Mouse (Mus musculus) lung, postnatal 36 days (tissue): ENCODE data around the gene Gfra4.

Experiments
- DNase-seq: peaks from one replicate; pipeline ENCODE4 v3.0.0; 2022; ENCODE audit warnings: mixed read lengths

The Gfra4 gene

GRCm38 (mm10) chr2:131042988-131043387, at the start of gene Gfra4:
Gene Gfra4 (minus strand): TSS chr2:131043088.
- no peak for DNase-seq

DNA sequence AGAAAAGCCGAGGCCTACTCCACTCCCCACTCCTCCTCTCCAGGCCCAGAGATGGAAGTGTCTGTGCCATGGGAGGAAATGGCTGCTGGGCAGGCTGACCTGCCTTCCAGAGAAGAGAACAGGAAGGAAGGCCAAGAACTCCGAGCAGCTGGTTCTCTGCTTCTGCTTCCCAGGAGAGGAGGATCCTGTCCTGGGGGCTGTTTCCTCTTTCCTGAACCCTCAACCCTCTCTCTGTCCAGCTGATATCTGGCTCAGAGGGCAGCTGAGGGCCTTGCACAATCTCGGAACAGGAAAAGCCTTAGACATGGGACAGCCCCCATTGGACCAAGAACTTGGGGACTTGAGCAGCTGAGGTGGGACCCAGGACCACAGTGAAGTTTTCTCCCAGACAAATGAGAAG, 48.0 kb upstream of the Gfra4 start:
- DNase-seq = peak; percentile 56

DNA sequence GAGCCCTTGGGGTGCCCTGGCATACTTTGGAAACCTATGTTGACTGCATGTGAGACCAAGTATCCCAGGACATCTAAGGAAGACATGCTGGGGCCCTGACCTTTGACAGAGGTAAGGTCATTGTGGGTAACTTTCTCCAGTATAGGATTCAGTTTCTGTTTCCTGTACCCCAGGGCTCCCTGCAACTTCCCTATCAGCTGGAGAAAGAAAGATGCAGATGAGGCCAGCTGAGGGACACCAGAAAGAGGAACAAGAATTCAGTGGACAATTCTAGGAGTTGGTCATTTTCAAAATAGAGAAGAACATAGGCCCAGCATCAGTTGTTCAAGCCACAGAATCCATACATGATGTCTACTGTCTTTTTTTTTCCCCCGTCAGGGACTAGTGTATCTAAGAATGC, 46.7 kb upstream of the Gfra4 start:
- DNase-seq = peak; percentile 41

DNA sequence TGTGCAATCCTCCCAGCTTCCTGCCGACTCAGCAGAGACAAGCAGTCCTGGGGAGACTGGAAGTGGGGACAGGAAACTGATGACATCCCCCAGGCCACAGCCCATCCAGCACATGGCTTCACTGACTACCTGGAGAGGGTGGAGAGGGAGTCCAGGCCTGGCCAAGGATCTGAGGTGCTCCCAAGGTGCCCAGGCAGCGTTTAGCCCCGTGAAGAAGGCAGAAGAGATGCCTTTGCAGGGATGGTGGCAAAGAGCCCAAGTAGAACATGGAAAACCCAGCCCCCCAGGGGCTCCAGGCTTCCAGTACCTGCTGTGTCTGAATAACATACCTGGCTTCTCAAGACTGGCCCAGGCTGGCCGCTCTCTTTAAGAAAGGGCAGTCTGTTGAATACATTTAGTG, 45.7 kb upstream of the Gfra4 start:
- DNase-seq = no peak

DNA sequence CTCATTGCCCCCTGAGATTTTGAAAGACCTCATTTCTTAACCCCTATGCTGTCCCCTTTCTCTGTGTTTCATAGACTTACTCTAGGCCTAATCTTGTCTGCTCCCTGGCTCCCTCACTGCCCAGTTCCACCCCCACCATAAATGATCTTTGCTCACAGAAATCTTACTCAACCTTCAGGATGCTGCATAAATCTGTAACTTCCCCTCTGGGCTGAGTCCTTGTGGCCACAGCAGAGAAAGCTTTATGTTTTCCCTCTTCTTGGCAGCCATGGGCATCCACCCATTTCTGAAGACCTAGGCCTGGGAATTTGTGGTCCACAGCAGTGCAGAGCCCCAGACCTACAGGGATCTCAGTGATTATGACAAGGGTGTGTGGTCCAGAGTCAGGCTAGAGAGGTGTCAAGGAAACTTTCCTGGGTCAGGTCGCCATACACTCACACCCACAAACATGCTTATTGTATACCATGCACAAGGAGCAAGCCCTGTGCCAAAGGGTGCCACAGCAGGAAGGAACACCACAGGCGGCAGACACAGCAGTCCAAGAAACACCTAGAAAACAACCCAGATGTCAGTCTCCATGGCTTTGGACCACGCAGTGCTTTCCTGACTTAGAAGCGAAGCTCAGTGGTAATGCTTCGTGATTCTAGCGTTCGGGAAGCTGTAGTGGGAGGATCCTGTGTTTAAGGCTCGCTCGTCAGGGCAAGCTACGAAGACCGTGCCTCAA, 43.9 kb upstream of the Gfra4 start, which contains the start of gene Siglec1:
Gene Siglec1, minus strand, starts transcription at position 99 of the 724 bp plus-strand sequence.
- DNase-seq = peak; percentile 24

GRCm38 (mm10) chr2:131084206-131084605, 41.3 kb upstream of the Gfra4 start:
- DNase-seq = no peak

GRCm38 (mm10) chr2:131080507-131080906, 37.6 kb upstream of the Gfra4 start:
- DNase-seq = no peak

- DNase-seq = no peak
These were observed 29.6 kb upstream of the Gfra4 start for GRCm38 (mm10) chr2:131072536-131072935.

DNA sequence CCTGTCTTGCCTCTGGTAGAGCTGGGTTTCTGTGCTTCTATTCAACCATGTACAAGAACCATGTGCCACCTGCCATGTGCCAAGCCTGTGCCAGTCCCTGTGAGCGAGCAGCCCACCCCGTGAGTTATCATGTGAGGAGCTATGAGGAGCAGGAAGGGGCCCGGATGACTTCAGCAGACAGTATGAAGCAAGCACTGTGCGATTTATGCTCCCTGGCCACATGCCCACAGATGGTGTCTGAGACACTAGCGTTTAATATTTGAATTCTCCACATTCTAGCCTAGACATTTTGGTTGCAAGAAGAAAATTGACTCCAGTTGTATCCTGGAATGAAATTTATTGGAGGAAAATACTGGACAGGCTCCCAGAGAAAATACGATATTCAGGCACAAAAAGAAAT, 24.6 kb upstream of the Gfra4 start:
- DNase-seq = no peak

DNA sequence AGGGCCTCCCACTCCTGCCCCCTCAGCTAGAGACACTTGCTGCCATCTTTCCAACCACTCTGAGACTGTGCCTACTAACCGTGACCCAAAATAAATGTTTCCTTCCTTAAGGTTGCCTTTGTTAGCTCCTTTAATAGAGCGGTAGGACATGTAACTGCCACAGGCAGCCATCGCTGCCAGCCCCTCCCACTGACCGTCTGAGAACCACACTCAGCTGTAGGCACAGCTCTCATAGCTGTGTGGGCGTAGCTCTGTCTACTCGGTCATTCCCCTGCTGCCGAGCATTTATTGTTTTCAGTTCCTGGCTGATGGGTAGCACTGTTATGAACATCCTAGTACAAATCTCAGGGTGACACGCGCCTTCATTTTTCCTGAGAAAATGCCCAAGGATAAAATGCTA, 23.5 kb upstream of the Gfra4 start:
- no peak for DNase-seq

DNA sequence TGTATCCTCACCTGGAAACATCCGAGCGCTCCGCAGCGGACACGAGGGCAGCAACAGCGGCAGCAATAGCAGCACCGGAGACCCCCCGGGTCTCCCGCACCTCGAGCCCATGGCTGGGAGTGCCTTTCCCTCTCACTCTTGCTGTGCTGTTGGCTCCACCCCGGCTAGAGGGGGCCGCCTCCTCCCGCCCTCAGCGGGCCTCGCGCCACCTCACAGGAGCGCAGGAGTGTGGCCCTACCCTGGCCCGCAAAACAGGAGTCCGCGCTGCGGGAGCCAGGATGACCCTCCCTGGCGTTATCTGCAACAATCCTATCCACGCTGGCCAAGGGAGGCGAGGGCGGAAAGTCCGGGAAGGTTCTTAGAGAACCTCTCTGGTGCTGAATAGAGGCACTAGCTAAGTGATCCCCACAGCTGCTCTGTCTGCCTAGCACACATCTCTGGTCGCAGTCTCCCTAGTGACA, 20.5 kb upstream of the Gfra4 start, which contains the start of gene Adam33:
Gene Adam33, minus strand, starts transcription at position 411 of the 461 bp plus-strand sequence.
- no peak for DNase-seq

DNA sequence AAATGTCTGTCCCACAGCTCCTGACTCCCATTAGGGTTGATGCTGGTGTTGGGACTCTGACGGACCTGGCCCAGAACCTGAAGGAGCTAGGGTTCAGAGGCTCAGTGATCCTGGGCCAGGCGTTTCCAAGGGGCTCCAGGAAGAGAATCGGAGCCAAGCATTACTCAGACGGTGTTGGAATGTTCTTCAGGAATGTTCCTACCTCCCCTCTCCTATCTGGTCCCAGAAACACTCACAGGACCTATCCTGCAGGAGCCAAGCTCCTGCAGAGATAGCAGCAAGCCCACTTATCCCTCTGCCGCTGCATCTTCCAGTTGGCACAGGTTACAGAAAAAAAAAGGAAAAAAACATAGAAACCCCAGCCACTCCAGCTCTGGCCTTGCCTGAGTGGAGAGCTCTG, 18.7 kb upstream of the Gfra4 start:
- DNase-seq = no peak

GRCm38 (mm10) chr2:131060784-131061183, 17.9 kb upstream of the Gfra4 start:
- no peak for DNase-seq

- DNase-seq = no peak
These were observed 17.1 kb upstream of the Gfra4 start for GRCm38 (mm10) chr2:131059781-131060540.

DNA sequence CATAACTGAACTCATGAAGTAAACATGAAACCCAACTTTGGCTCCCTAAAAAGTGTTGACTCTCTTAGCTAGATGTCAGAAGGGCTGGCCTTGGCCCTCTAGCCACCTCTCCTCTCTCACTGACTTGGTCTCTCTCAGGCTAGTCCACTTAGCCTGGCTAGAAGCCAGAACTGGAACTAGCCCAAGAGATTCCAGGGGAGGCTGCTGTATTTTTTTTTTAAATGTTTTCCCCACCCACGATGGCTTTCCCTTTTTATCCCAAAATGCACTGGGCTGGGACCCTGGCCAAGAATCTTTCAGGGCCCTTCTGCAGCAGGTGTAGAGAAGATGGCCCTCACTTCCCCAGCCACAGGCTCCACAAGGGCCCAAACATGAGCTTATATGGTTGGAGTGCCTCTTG, 16.5 kb upstream of the Gfra4 start:
- peak; percentile 84 for DNase-seq

- no peak for DNase-seq
These were observed 15.8 kb upstream of the Gfra4 start for GRCm38 (mm10) chr2:131058672-131059071.

DNA sequence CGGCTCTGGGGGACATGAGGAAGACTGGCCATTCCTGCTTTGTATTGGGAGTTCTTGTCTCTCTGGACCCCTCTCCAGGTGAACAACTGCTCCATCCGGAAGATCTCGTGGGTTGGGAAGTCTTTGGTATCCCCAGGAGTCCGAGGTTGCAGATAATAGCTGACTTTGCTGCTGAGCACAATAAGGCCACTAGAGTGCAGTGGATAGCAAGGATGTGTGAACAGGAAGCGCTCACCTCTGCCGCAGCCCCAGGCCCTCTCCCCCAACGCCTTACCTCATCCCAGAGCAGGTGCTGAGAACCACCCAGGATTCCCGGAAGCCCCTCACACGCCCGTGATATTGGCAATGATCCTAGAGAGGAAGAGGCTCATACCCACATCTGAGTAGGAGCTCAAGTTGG, 13.3 kb upstream of the Gfra4 start:
- peak; percentile 38 for DNase-seq

DNA sequence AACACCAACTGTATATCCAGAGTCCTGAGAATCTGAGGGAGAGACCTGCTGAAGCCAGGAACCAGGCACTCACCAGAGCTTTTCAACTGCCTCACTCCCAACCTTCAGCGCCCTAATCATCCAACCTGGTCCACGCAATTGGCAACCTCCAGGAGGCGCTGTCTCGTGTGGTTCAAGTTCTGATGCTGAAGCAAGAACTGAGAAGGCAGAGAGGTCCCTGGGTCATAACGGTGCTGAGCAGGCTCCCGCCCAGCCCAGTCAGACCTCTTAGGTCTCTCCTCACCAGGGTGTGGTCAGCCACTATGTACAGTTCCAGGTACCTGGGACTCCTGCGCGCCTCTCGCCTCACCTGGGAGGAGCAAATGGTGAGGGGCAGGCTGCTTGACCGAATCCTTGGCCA, 12.7 kb upstream of the Gfra4 start:
- peak; percentile 73 for DNase-seq

DNA sequence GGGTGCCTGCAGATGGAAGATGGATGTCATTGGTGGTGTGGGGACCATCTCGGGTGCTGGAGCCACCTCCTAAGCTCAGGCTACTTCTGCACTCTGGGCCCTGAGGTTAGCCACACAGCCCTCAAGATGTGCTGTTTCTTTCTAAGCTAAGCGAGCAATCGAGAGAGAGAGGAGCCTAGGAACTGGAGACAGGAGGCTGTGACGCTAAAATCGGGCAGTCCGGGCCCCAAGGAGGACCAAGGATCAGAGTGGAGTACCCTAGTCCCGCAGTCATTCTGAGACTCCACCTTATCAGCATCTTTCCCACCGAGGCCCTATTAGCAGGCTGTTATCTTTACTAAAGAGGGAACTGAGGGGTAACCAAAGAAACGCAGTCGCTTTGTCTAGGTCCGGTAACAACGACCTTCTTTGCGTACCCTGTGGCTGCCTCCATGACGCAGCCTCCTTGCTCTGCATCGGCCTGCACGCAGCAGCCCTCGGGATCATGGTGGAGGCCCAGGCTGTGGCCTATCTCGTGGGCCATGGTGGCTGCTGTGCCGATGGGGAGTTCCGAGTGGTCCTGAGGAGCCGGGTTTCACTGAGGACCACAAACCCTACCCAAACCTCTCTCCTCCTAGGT, 11.9 kb upstream of the Gfra4 start:
- DNase-seq = no peak

GRCm38 (mm10) chr2:131053851-131054645, 11.2 kb upstream of the Gfra4 start:
- DNase-seq = no peak

- no peak for DNase-seq
These were observed 10.1 kb upstream of the Gfra4 start for GRCm38 (mm10) chr2:131052862-131053418.

GRCm38 (mm10) chr2:131052043-131052442, 9.2 kb upstream of the Gfra4 start:
- no peak for DNase-seq
